Mouse (Mus musculus) forebrain, embryonic 12.5 days (tissue): ENCODE measurements around the gene Znrd1as. TPM values are rescaled to one million over a fixed set of nuclear protein-coding genes. Genes with fewer than 3 reads are reported as not detected.

Experiments
- ATAC-seq: fragments of 200-750 bp; cut with Nextera tagmentation; 2 replicates; pipeline ENCODE4 v1.8.0; 2017; ENCODE audit warnings: moderate TSS enrichment; ENCODE audit not compliant: low FRiP score
- H3K27ac ChIP-seq: fragments of 300-500 bp; sonication (generic); 2 replicates; pipeline ENCODE4 v1.5.1; 2016; ENCODE audit warnings: mild to moderate bottlenecking
- H3K27me3 ChIP-seq: fragments of 300-500 bp; sonication (generic); 2 replicates; pipeline ENCODE4 v1.6.1; 2016; ENCODE audit warnings: mild to moderate bottlenecking
- H3K36me3 ChIP-seq: fragments of 300-500 bp; sonication (generic); replicated peaks from 2 replicates; pipeline ENCODE4 v1.6.1; 2016; ENCODE audit warnings: mild to moderate bottlenecking
- H3K4me1 ChIP-seq: fragments of 300-500 bp; sonication (generic); 2 replicates; pipeline ENCODE4 v1.6.1; 2016
- H3K4me2 ChIP-seq: fragments of 300-500 bp; sonication (generic); 2 replicates; pipeline ENCODE4 v1.6.1; 2016; ENCODE audit warnings: mild to moderate bottlenecking, moderate library complexity
- H3K4me3 ChIP-seq: fragments of 300-500 bp; sonication (generic); replicated peaks from 2 replicates; pipeline ENCODE4 v1.5.1; 2016; ENCODE audit warnings: mild to moderate bottlenecking
- H3K9ac ChIP-seq: fragments of 300-500 bp; sonication (generic); 2 replicates; pipeline ENCODE4 v1.6.1; 2016; ENCODE audit warnings: mild to moderate bottlenecking
- H3K9me3 ChIP-seq: fragments of 300-500 bp; sonication (generic); 2 replicates; pipeline ENCODE4 v1.6.1; 2016
- WGBS: fragments of 180-500 bp; shearing (Covaris S2); methylation state at CpG from one replicate; pipeline ENCODE4 v1.1.7; 2016; 5-methylcytosine and 5-hydroxymethylcytosine counted together
- polyA plus RNA-seq: library from polyadenylated mRNA; unstranded; fragments of >200 nt; fragmentation: Nextera tagmentation; extraction: Ambion mirVana; gene quantifications from 2 replicates; pipeline ENCODE4 v1.2.1, GENCODE M21; 2016

Znrd1as gene
- polyA plus RNA-seq, 1 experiment from 2014 or later: 7.1 TPM

DNA sequence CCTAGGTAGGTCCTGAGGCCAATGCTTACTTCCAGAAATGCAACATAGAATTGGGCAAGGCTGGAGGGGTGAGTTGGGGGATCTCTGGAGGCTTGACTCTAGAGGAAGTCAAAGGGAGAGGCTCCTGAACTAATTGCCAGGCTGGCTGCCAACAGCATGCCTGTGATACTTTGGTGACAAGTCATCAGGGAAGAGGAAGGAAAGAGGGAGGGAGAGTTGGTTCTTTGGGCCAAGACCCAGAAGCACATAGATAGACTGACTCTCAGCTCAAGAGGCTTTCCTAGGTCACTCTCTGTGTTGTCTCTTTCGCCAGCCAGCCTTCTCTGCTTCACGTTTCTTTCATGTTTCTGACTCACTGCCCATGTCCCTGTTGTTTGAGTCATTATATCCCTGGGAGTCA is 26.6 kb upstream of the Znrd1as start:
- H3K36me3 ChIP-seq: no peaks in the 10 kb centered on the region
- H3K9ac ChIP-seq: no peak overlapping the region
- H3K4me3 ChIP-seq: no peak overlapping the region
- ATAC-seq: no peak
- no peaks in the 10 kb centered on the region for H3K9me3 ChIP-seq
- H3K4me2 ChIP-seq: no peak overlapping the region
- 0 out of 2 replicates have a peak, but pooled peaks cover 4% of the 10 kb centered on the region for H3K27me3 ChIP-seq
- no peaks in the 10 kb centered on the region for H3K4me1 ChIP-seq
- no peak overlapping the region for H3K27ac ChIP-seq
- WGBS: 81% methylated on average over 2 of the region's 2 CpGs

DNA sequence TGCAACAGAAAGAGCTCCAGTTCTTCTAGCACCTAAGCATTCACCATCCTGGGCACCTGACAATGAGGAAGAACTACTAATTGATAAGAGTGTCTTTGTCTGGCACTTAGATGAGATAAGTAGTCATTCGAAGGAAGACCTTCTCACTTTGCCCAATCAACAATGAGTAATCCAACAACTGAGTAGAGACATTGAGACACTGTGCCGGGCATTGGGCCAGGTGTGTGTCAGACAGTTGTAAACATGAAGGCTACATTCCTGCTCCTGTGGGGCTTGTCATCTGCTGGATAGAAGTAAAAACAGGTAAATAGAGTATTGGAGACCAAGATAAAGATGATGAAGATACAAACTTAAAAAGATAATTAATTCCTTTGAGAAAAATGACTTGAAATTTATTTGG is 20.3 kb upstream of the Znrd1as start:
- H3K9ac ChIP-seq: no peak overlapping the region
- no peak overlapping the region for H3K4me3 ChIP-seq
- 89% methylated on average over 2 of the region's 2 CpGs for whole genome bisulfite sequencing
- ATAC-seq: no peak
- peaks cover 8% of the 10 kb centered on the region for H3K4me1 ChIP-seq
- H3K36me3 ChIP-seq: no peaks in the 10 kb centered on the region
- H3K9me3 ChIP-seq: no peaks in the 10 kb centered on the region
- H3K27me3 ChIP-seq: peaks cover 41% of the 10 kb centered on the region
- H3K27ac ChIP-seq: no peak overlapping the region
- H3K4me2 ChIP-seq: no peak overlapping the region

DNA sequence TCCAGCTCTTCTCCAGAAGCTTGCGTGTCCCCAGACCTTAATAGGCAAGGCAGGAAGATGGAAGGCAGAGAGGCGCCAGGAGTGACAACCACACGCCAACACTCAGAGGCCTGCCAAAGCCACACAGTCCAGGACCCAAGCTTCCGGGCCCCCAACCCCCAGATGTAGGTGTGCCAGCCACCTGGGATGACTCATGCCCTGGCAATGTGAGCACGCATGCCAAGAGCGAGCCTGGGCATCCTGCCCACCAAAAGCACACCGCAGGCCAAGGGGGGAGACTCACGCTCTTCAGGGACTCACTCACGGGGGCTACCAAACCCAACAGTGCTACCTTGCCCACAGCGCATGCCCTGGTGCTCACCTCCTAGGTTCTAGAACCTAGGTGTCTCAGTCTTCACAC is 16.0 kb upstream of the Znrd1as start:
- no peak overlapping the region for H3K27ac ChIP-seq
- H3K36me3 ChIP-seq: no peaks in the 10 kb centered on the region
- no peaks in the 10 kb centered on the region for H3K9me3 ChIP-seq
- no peak for ATAC-seq
- H3K4me2 ChIP-seq: peak overlapping the region; percentile 61
- H3K4me1 ChIP-seq: peaks cover 25% of the 10 kb centered on the region
- H3K27me3 ChIP-seq: peaks cover 75% of the 10 kb centered on the region
- H3K9ac ChIP-seq: no peak overlapping the region
- WGBS: 53% methylated on average over 10 of the region's 10 CpGs
- peak overlapping the region; percentile 40; the same call in 1 of the 2 replicates for H3K4me3 ChIP-seq

DNA sequence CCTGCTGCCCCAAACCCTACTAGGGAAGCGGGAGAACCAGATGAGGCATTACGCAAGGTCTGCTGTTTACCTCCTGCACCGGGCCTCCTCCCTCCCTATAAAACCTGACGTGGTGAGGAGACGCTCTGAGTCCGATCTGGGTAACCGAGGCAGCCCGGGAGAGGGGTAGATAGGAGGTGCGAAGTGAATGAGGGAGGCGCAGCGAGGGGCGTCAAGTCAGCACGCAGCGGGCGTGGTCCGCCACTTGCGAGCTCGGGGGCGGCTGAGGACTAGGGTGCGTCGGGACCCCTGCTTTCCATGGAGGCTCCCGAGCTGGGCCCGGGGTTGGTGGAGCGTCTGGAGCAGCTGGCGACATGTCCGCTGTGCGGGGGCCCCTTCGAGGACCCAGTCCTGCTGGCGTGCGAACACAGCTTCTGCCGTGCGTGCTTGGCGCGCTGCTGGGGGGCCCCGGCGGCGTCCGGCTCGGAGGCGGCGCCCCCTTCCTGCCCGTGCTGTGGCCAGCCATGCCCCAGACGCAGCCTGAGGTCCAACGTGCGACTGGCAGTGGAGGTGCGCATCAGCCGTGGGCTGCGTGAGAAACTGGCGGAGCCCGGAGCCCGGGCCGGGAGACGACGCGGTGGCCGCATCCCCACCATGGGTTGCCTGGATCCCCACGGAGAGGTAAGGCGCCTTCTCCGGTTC is 15.5 kb upstream of the Znrd1as start, which contains the start of gene Rnf39:
TSS of gene Rnf39 (plus strand) at position 128 of the 681 bp plus-strand sequence.
- H3K27ac ChIP-seq: no peak within 1 kb of the TSS
- peak within 1 kb of the TSS; percentile 61 for H3K4me2 ChIP-seq
- no peaks in the 10 kb centered on the region for H3K9me3 ChIP-seq
- H3K36me3 ChIP-seq: no peaks in the 10 kb centered on the region
- H3K27me3 ChIP-seq: peaks cover 74% of the 10 kb centered on the region
- peaks cover 29% of the 10 kb centered on the region for H3K4me1 ChIP-seq
- WGBS: 2% methylated on average over 59 of the region's 59 CpGs
- no peak for ATAC-seq
- H3K9ac ChIP-seq: peak within 1 kb of the TSS; percentile 49; the same call in 1 of the 2 replicates
- H3K4me3 ChIP-seq: peak within 1 kb of the TSS; percentile 40

DNA sequence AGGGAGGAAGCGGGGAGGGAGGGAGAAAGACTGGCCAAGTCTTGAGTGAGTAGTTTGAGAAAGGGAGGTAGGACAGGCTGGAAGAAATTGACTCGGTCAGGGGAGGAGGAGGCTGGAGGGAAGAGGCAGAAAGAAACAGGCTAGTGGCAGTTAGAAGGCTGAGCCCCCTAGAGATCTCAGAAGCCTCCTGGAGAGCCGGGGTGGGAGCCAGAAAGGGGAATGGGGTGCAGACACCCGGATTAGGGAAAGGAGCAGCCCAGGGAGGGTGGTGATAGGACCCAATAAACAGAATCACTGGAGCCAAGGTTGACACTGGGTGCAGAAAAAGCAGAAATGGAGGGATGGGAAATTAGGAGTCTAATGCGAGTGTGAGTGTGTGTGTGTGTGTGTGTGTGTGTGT is 14.7 kb upstream of the Znrd1as start:
- H3K4me2 ChIP-seq: peak overlapping the region; percentile 61; the same call in 1 of the 2 replicates
- no peaks in the 10 kb centered on the region for H3K9me3 ChIP-seq
- ATAC-seq: no peak
- peaks cover under 1% of the 10 kb centered on the region for H3K36me3 ChIP-seq
- peaks cover 29% of the 10 kb centered on the region for H3K4me1 ChIP-seq
- no peak overlapping the region for H3K27ac ChIP-seq
- WGBS: 26% methylated on average over 5 of the region's 5 CpGs
- peaks cover 73% of the 10 kb centered on the region for H3K27me3 ChIP-seq
- no peak overlapping the region for H3K9ac ChIP-seq
- H3K4me3 ChIP-seq: no peak overlapping the region

- WGBS: 22% methylated on average over 9 of the region's 9 CpGs
- peaks cover 29% of the 10 kb centered on the region for H3K4me1 ChIP-seq
- H3K36me3 ChIP-seq: peaks cover 6% of the 10 kb centered on the region
- peaks cover 73% of the 10 kb centered on the region for H3K27me3 ChIP-seq
- H3K27ac ChIP-seq: no peak overlapping the region
- ATAC-seq: no peak
- H3K4me3 ChIP-seq: no peak overlapping the region
- H3K9ac ChIP-seq: no peak overlapping the region
- H3K9me3 ChIP-seq: no peaks in the 10 kb centered on the region
- no peak overlapping the region for H3K4me2 ChIP-seq
Observed at GRCm38 (mm10) chr17:36944121-36944775, 14.1 kb upstream of the Znrd1as start.

DNA sequence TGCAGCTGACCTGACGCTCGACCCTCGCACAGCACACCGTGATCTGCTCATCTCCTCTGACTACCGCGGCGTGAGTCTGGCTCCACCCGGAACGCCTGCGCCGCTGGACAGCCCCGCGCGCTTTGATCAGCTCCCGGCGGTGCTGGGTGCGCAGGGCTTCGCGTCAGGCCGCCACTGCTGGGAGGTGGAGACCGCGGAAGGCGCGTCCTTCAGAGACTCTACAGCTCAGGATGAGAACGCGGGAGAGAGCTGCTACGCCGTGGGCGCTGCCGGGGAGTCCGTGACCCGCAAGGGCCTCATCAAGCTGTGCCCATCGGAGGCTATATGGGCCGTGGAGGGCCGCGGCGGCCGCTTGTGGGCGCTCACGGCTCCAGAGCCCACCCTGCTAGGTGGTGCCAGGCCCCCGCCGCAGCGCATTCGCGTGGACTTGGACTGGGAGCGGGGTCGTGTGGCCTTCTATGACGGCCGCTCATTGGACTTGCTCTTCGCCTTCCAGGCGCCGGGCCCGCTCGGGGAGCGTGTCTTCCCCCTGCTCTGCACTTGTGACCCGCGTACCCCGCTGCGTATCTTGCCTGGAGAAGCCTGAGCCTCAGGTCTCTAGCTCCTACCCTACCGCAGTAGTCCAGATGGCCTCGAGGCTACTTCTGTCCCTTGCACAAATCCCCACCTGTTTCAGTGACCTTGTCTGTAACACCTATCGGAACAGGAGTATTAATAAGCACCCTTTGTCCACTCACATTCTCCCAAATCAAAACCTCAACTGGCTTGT is 11.2 kb upstream of the Znrd1as start:
- Histone ChIP-seq H3K9ac (peak overlapping the region; percentile 69), H3K27ac (peak overlapping the region; percentile 26; the same call in 1 of the 2 replicates), H3K9me3 (no peaks in the 10 kb centered on the region), H3K4me3 (peak overlapping the region; percentile 54), H3K4me2 (peak overlapping the region; percentile 92), H3K36me3 (peaks cover 12% of the 10 kb centered on the region), H3K27me3 (peaks cover 50% of the 10 kb centered on the region), H3K4me1 (peaks cover 41% of the 10 kb centered on the region)
- under 1% methylated on average over 59 of the region's 62 CpGs for WGBS
- ATAC-seq: peak; percentile 59

GRCm38 (mm10) chr17:36948286-36948685 is 10.1 kb upstream of the Znrd1as start:
- Histone ChIP-seq H3K9ac (no peak overlapping the region), H3K36me3 (peaks cover 12% of the 10 kb centered on the region), H3K9me3 (no peaks in the 10 kb centered on the region), H3K4me3 (no peak overlapping the region), H3K27ac (no peak overlapping the region), H3K27me3 (peaks cover 40% of the 10 kb centered on the region), H3K4me2 (no peak overlapping the region), H3K4me1 (peaks cover 32% of the 10 kb centered on the region)
- no peak for ATAC-seq
- 86% methylated on average over 1 of the region's 1 CpGs for WGBS

DNA sequence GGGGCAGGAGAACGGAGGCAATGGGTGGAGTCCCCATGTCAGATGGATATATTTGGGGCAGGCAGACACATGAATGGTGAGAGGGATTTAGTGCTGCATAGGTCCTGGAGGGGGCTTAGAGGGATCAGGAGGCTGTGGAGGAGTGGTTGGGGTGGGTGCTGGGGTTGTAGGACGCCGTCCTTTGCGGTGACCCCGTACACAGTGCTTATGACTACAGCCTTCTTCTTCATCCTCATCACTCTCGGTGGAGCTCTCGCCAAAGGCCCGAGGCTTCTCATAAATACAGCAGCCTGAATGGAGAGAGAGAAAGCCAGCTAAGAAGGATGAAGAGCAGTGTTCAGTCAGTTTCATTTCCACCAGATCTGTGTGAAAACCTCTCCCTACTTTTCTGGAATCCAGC is 9.1 kb upstream of the Znrd1as start:
- H3K4me3 ChIP-seq: no peak overlapping the region
- no peak overlapping the region for H3K27ac ChIP-seq
- WGBS: 96% methylated on average over 8 of the region's 8 CpGs
- H3K9me3 ChIP-seq: no peaks in the 10 kb centered on the region
- H3K4me1 ChIP-seq: peaks cover 28% of the 10 kb centered on the region
- H3K9ac ChIP-seq: no peak overlapping the region
- H3K4me2 ChIP-seq: no peak overlapping the region
- H3K36me3 ChIP-seq: peaks cover 14% of the 10 kb centered on the region
- H3K27me3 ChIP-seq: peaks cover 30% of the 10 kb centered on the region
- ATAC-seq: no peak

DNA sequence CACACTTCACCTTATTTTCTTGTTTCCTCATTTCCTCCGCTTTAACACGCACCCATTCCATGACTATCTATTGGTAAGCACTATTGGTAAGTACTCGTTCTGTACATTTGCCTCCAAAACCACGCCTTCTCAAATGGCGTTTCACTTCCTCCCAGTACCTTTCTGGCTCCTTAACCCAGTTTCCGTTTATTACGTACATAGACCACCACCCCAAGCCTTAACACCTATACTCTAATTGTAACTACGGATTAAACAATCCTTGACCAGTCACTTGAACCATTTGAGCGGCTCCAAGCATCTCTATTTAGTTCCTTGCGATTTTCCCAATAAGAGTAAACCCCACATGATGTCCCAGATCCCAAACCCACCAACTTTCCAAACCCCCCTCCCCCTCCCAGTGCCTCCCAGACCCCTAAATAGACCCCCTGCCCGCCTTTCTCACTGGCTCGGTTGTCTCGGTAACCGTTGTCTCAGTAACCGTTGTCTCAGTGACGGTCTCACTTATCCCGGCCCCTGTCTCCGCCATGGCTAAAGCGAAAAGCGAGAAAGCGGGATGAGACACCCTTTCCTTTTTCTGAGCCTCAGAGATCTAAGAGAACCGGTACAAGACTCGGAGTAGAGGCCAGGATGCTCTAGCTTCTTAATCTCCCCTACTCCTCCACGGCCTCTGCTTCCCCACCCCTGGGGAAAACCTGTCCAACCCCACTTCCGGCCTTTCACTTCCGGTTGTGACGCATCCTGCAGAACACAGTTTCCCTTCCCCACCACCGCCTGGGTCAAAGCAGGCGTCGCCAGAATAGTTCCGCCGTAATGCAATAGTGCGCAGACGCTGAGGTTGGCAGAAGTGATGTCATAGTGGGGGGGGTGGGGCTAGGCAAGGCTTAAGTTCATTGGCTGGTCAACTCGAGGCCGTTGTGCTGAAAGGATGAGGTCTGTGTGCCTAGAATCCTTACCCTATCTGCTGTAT is 7.1 kb upstream of the Znrd1as start, which contains the start of gene Ppp1r11:
TSS of gene Ppp1r11 (minus strand) at position 761 of the 967 bp plus-strand sequence.
- peak within 1 kb of the TSS; percentile 80 for H3K27ac ChIP-seq
- H3K4me3 ChIP-seq: peak within 1 kb of the TSS; percentile 60
- H3K4me1 ChIP-seq: peaks cover 25% of the 10 kb centered on the region
- peak within 1 kb of the TSS; percentile 76 for H3K4me2 ChIP-seq
- H3K27me3 ChIP-seq: peaks cover 10% of the 10 kb centered on the region
- H3K36me3 ChIP-seq: peaks cover 15% of the 10 kb centered on the region
- peak; percentile 96 for ATAC-seq
- H3K9ac ChIP-seq: peak within 1 kb of the TSS; percentile 78
- WGBS: 3% methylated on average over 36 of the region's 36 CpGs
- no peaks in the 10 kb centered on the region for H3K9me3 ChIP-seq

- Histone ChIP-seq H3K36me3 (peaks cover 15% of the 10 kb centered on the region), H3K4me3 (no peak overlapping the region), H3K9ac (no peak overlapping the region), H3K4me1 (peaks cover 18% of the 10 kb centered on the region), H3K27me3 (peaks cover 4% of the 10 kb centered on the region; the same call in 1 of the 2 replicates), H3K27ac (no peak overlapping the region), H3K4me2 (no peak overlapping the region), H3K9me3 (no peaks in the 10 kb centered on the region)
- 98% methylated on average over 2 of the region's 2 CpGs for WGBS
- ATAC-seq: no peak
Observed at GRCm38 (mm10) chr17:36952631-36953030, 5.8 kb upstream of the Znrd1as start.
